Mouse (Mus musculus) liver, embryonic 11.5 days (tissue): Measurements from ENCODE around the gene Il18. TPM values are rescaled to one million over a fixed set of nuclear protein-coding genes. Genes with fewer than 3 reads are reported as not detected.

Experiments
- ATAC-seq: fragments of 200-750 bp; cut with Nextera tagmentation; replicated peaks from 2 replicates; pipeline ENCODE4 v1.8.0; 2017; ENCODE audit warnings: moderate number of reproducible peaks, mild to moderate bottlenecking, moderate TSS enrichment, moderate library complexity; ENCODE audit not compliant: low FRiP score
- DNase-seq: peaks from one replicate; pipeline ENCODE4 v3.0.0-alpha.2; 2017; ENCODE audit warnings: low spot score
- H3K27ac ChIP-seq: fragments of 300-500 bp; sonication (generic); 2 replicates; pipeline ENCODE4 v1.5.1; 2014; ENCODE audit warnings: mild to moderate bottlenecking, low read depth, low read length, control low read depth
- H3K27me3 ChIP-seq: fragments of 300-500 bp; sonication (generic); replicated peaks from 2 replicates; pipeline ENCODE4 v1.6.1; 2014; ENCODE audit warnings: low read length, mixed read lengths; ENCODE audit not compliant: control insufficient read depth, insufficient read depth
- H3K36me3 ChIP-seq: fragments of 300-500 bp; sonication (generic); 2 replicates; pipeline ENCODE4 v1.6.1; 2014; ENCODE audit warnings: mild to moderate bottlenecking, low read length, moderate library complexity, mixed read lengths; ENCODE audit not compliant: control insufficient read depth, insufficient read depth
- H3K4me1 ChIP-seq: fragments of 300-500 bp; sonication (generic); replicated peaks from 2 replicates; pipeline ENCODE4 v1.6.1; 2014; ENCODE audit warnings: low read length, mixed read lengths; ENCODE audit not compliant: control insufficient read depth, insufficient read depth
- H3K4me2 ChIP-seq: fragments of 300-500 bp; sonication (generic); 2 replicates; pipeline ENCODE4 v1.6.1; 2014; ENCODE audit warnings: mild to moderate bottlenecking, control low read depth, moderate library complexity
- H3K4me3 ChIP-seq: fragments of 300-500 bp; sonication (generic); 2 replicates; pipeline ENCODE4 v1.5.1; 2014; ENCODE audit warnings: low read depth, low read length, control low read depth
- H3K9ac ChIP-seq: fragments of 300-500 bp; sonication (generic); 2 replicates; pipeline ENCODE4 v1.6.1; 2014; ENCODE audit warnings: low read depth, low read length, control low read depth
- H3K9me3 ChIP-seq: fragments of 300-500 bp; sonication (generic); 2 replicates; pipeline ENCODE4 v1.6.1; 2016; ENCODE audit warnings: low read length, inconsistent platforms, mixed read lengths; ENCODE audit not compliant: control insufficient read depth
- WGBS: fragments of 180-500 bp; shearing (Covaris S2); extraction: QIAGEN DNeasy Blood & Tissue Kit; methylation state at CpG from one replicate; pipeline ENCODE4 v1.1.7; 2014; 5-methylcytosine and 5-hydroxymethylcytosine counted together
- polyA plus RNA-seq: library from polyadenylated mRNA; unstranded; fragments of >200 nt; fragmentation: Nextera tagmentation; extraction: Ambion mirVana; gene quantifications from 2 replicates; pipeline ENCODE4 v1.2.1, GENCODE M21; 2014

The Il18 gene
- polyA plus RNA-seq, 1 experiment from 2014 or later = 3.4 TPM

GRCm38 (mm10) chr9:50540170-50540569 lies 14.5 kb upstream of the Il18 start:
- H3K9me3 ChIP-seq = no peaks in the 10 kb centered on the region
- no peak overlapping the region for H3K4me2 ChIP-seq
- WGBS = 50% methylated on average over 7 of the region's 7 CpGs
- no peak for DNase-seq
- no peak overlapping the region for H3K4me3 ChIP-seq
- no peaks in the 10 kb centered on the region for H3K4me1 ChIP-seq
- H3K27ac ChIP-seq = no peak overlapping the region
- H3K27me3 ChIP-seq = no peaks in the 10 kb centered on the region
- H3K9ac ChIP-seq = no peak overlapping the region
- no peaks in the 10 kb centered on the region for H3K36me3 ChIP-seq
- no peak for ATAC-seq

GRCm38 (mm10) chr9:50542401-50542800 lies 12.2 kb upstream of the Il18 start:
- no peaks in the 10 kb centered on the region for H3K36me3 ChIP-seq
- H3K4me2 ChIP-seq = no peak overlapping the region
- H3K9ac ChIP-seq = no peak overlapping the region
- no peaks in the 10 kb centered on the region for H3K4me1 ChIP-seq
- H3K27me3 ChIP-seq = no peaks in the 10 kb centered on the region
- H3K4me3 ChIP-seq = no peak overlapping the region
- H3K27ac ChIP-seq = no peak overlapping the region
- no peaks in the 10 kb centered on the region for H3K9me3 ChIP-seq
- no peak for DNase-seq
- 74% methylated on average over 9 of the region's 9 CpGs for WGBS
- ATAC-seq = no peak

- WGBS = 42% methylated on average over 5 of the region's 5 CpGs
- no peaks in the 10 kb centered on the region for H3K36me3 ChIP-seq
- H3K4me3 ChIP-seq = no peak overlapping the region
- H3K27ac ChIP-seq = no peak overlapping the region
- no peaks in the 10 kb centered on the region for H3K9me3 ChIP-seq
- no peak for DNase-seq
- no peaks in the 10 kb centered on the region for H3K4me1 ChIP-seq
- H3K9ac ChIP-seq = no peak overlapping the region
- H3K4me2 ChIP-seq = no peak overlapping the region
- H3K27me3 ChIP-seq = no peaks in the 10 kb centered on the region
- ATAC-seq = no peak
Measured at GRCm38 (mm10) chr9:50547859-50548478, 6.7 kb upstream of the Il18 start.

GRCm38 (mm10) chr9:50548936-50549335 lies 5.7 kb upstream of the Il18 start:
- WGBS = 80% methylated on average over 4 of the region's 4 CpGs
- H3K4me2 ChIP-seq = no peak overlapping the region
- H3K27me3 ChIP-seq = no peaks in the 10 kb centered on the region
- no peaks in the 10 kb centered on the region for H3K4me1 ChIP-seq
- no peaks in the 10 kb centered on the region for H3K36me3 ChIP-seq
- DNase-seq (no peak), ATAC-seq (no peak)
- H3K4me3 ChIP-seq = no peak overlapping the region
- no peaks in the 10 kb centered on the region for H3K9me3 ChIP-seq
- H3K9ac ChIP-seq = no peak overlapping the region
- H3K27ac ChIP-seq = no peak overlapping the region

GRCm38 (mm10) chr9:50552206-50552605 lies 2.4 kb upstream of the Il18 start:
- Histone ChIP-seq H3K9me3 (no peaks in the 10 kb centered on the region), H3K4me3 (no peak overlapping the region), H3K9ac (no peak overlapping the region), H3K27ac (no peak overlapping the region), H3K4me2 (no peak overlapping the region), H3K4me1 (no peaks in the 10 kb centered on the region), H3K36me3 (no peaks in the 10 kb centered on the region), H3K27me3 (no peaks in the 10 kb centered on the region)
- no peak for ATAC-seq
- 50% methylated on average over 5 of the region's 5 CpGs for WGBS
- DNase-seq = no peak

GRCm38 (mm10) chr9:50553547-50553946 lies 1.1 kb upstream of the Il18 start:
- H3K36me3 ChIP-seq = no peaks in the 10 kb centered on the region
- no peaks in the 10 kb centered on the region for H3K4me1 ChIP-seq
- DNase-seq (no peak), ATAC-seq (no peak)
- H3K27me3 ChIP-seq = no peaks in the 10 kb centered on the region
- H3K27ac ChIP-seq = no peak overlapping the region
- H3K4me2 ChIP-seq = no peak overlapping the region
- no peak overlapping the region for H3K4me3 ChIP-seq
- 50% methylated on average over 2 of the region's 2 CpGs for WGBS
- H3K9me3 ChIP-seq = no peaks in the 10 kb centered on the region
- H3K9ac ChIP-seq = no peak overlapping the region

- ATAC-seq (no peak), DNase-seq (no peak)
- H3K9ac ChIP-seq = no peak within 1 kb of the TSS
- peak within 1 kb of the TSS; percentile 33; the same call in 1 of the 2 replicates for H3K4me2 ChIP-seq
- no peaks in the 10 kb centered on the region for H3K27me3 ChIP-seq
- H3K4me1 ChIP-seq = no peaks in the 10 kb centered on the region
- no peak within 1 kb of the TSS for H3K27ac ChIP-seq
- H3K9me3 ChIP-seq = no peaks in the 10 kb centered on the region
- 55% methylated on average over 2 of the region's 2 CpGs for WGBS
- no peaks in the 10 kb centered on the region for H3K36me3 ChIP-seq
- H3K4me3 ChIP-seq = no peak within 1 kb of the TSS
Measured at GRCm38 (mm10) chr9:50555094-50555446, 443 bp downstream of the Il18 start, which contains the start of gene Bco2. Gene Bco2, minus strand, starts transcription at chr9:50555181.

- Histone ChIP-seq H3K9me3 (no peaks in the 10 kb centered on the region), H3K4me1 (no peaks in the 10 kb centered on the region), H3K9ac (no peak within 1 kb of the TSS), H3K27ac (no peak within 1 kb of the TSS), H3K36me3 (no peaks in the 10 kb centered on the region), H3K4me3 (no peak within 1 kb of the TSS), H3K27me3 (no peaks in the 10 kb centered on the region), H3K4me2 (no peak within 1 kb of the TSS)
- 80% methylated on average over 38 of the region's 38 CpGs for WGBS
- ATAC-seq = no peak
- DNase-seq = no peak
Measured at GRCm38 (mm10) chr9:50561145-50561917, 6.7 kb downstream of the Il18 start, which contains the start of gene Tex12. Gene Tex12, minus strand, starts transcription at chr9:50561325.

- no peaks in the 10 kb centered on the region for H3K36me3 ChIP-seq
- no peaks in the 10 kb centered on the region for H3K9me3 ChIP-seq
- no peak overlapping the region for H3K4me3 ChIP-seq
- H3K27me3 ChIP-seq = no peaks in the 10 kb centered on the region
- ATAC-seq (no peak), DNase-seq (no peak)
- H3K9ac ChIP-seq = no peak overlapping the region
- WGBS = 80% methylated on average over 2 of the region's 2 CpGs
- H3K4me2 ChIP-seq = no peak overlapping the region
- H3K4me1 ChIP-seq = no peaks in the 10 kb centered on the region
- H3K27ac ChIP-seq = no peak overlapping the region
Measured at GRCm38 (mm10) chr9:50561918-50562360, 7.3 kb downstream of the Il18 start.
